Mouse (Mus musculus): Measurements from ENCODE around the gene Thy1.

The Thy1 gene

DNA sequence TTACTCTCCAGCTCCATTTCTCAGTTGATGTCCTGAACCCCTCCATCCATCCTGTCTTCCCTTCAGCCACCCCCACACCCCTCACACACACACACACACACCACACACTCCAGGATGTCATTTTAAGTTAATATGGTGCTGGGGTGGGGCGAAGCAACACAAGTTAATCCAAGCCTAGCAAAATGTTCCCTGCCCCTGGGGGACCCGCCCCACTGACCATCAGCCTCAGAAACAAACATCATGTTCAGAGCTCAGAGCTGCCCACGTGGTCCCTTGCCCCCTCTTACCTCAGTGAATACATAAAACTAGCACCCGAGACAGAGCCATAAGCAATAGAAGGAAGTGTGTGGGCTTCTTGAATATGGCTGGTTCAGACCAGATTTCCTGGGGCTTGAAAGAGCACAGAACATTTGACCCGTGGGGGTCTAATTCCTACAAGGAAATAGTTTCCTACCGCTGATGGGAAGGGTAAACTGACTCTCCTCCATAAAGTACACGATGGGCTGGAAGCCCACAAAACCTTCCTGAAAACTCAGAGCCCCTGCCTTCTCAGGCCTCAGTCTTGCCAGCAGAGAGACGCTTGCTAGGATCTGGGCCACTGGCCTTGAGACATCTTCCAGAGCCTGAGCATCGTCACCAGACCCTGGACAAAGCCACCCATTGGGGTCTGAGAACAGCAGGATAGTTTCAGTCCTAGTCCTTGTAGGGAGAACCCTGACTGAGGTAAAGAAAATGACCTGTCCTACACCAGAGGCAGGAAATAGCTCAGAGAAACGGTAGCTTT, 37.0 kb downstream of the Thy1 start:
- in situ Hi-C loops (cut with MboI; ENCODE audit: unreplicated experiment in 2 of 2) = loop anchor here (25.0 kb wide), 1 partner anchor 743 kb away; no protein-coding TSS in a partner anchor

DNA sequence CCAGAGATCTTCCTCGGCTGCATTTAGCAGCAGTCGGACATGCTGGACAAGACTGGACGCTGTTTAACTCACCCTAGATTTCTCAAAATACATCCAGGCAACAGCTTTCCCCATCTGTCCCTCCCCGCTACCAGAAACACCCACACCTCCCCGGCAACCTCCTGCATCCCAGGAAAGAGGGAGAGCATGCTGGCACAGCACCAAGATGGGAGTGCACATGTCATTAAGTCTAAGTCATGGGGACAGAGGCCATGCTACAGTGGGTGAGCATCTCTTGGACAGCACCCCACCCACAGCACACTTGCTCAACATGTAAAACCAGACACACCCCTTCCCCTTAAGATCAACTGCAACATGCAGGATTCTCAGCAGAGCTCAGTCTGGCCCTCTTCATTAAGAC, 37.8 kb downstream of the Thy1 start:
- in situ Hi-C loops (cut with MboI; ENCODE audit: unreplicated experiment in 2 of 2) = loop anchor here (25.0 kb wide), 1 partner anchor 744 kb away; no protein-coding TSS in a partner anchor

DNA sequence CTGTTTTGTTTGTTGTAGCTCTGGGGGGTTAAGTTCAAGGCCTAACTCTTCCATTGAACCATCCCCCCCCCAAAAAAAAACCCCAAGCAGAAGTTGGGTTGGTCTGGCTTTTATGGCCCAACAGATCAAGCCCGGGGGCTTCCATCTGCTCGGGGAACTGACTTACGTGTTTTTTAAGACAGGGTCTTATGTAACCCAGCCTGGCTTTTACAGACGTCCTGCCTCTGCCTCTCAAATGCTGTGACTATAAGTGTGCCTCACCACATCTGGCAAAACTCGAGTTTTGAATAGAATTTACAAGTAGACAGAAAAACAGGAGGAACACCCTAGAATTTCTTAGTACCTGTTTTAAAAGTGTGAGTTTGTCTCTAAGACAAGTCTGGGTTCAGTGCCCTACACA, 38.4 kb downstream of the Thy1 start:
- in situ Hi-C loops (cut with MboI; ENCODE audit: unreplicated experiment in 2 of 2) = loop anchor here (25.0 kb wide), 1 partner anchor 744 kb away; no protein-coding TSS in a partner anchor

DNA sequence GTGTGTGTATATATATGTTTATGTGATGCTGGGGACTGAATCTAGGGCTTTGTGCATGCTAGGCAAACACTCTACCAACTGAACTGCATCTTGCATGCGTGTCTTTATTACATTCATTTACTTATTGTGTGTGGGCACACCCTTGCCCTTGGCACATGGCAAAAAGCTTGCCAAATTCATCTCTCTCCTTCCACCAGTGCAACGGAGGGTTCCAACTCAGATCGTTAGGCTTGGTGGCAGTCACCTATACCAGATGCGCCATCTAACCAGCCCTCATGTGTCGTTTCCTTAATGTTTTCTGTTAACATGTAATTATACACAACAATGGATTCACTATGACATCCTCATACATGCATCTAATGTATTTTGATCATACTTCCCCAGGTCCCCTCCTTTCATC, 39.1 kb downstream of the Thy1 start:
- in situ Hi-C loops (cut with MboI; ENCODE audit: unreplicated experiment in 2 of 2) = loop anchor here (25.0 kb wide), 1 partner anchor 745 kb away; no protein-coding TSS in a partner anchor

DNA sequence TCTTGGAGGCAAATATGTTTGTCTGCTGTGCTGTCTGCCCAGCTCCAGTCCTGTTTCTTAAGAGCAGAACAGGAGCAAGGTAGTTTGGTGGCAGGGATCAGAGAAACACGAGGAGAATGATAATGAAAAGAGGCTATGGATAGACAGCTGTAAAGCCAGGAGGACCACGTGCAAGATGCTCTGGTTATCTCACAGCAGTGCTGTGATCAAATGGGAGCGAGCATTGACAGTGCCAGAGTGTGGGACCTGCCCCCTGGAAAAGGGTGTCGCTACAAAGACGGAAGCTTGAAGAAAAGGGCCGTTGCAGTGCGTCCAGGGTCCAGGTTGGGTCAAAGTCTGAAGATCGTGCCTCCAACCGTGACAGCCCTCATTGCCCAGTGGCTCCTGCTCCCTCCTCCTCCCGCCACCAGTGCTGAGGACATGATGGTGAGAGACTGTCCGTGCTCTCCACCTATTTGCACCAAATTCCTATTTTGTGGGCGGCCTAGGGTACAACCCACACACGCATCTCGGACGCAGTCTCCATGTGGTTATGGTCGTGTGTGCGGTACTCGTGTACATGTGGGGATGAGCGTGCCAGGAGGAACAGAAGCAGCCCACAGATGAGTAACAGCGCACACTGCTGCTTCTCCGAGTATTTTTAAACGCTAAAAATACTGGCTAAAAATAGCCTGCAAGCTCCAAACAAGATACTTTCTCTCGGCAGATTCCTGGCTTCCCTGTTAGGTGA, 40.4 kb downstream of the Thy1 start:
- in situ Hi-C loops (cut with MboI; ENCODE audit: unreplicated experiment in 2 of 2) = loop anchor here (25.0 kb wide), 1 partner anchor 746 kb away; no protein-coding TSS in a partner anchor

DNA sequence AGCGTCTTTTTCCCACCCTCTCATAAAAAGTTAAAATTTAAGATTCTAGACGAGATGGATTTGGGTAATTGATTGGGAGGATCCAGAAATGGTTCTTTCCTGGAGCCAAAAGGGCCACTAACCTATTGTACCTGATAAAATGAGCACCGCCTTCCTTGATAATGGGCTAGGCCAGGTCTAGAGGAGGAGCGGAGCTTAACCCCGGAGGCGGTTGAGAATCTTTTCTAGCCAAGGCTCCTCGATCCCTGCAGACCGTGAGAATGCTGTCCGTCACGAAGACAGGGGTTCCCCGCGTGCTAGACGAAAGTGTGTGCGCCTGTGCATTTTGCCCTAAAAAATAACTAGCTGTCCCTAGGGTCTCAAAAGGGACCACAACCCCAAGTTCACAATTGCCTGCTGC, 41.1 kb downstream of the Thy1 start:
- in situ Hi-C loops (cut with MboI; ENCODE audit: unreplicated experiment in 2 of 2) = loop anchor here (25.0 kb wide), 1 partner anchor 747 kb away; no protein-coding TSS in a partner anchor

DNA sequence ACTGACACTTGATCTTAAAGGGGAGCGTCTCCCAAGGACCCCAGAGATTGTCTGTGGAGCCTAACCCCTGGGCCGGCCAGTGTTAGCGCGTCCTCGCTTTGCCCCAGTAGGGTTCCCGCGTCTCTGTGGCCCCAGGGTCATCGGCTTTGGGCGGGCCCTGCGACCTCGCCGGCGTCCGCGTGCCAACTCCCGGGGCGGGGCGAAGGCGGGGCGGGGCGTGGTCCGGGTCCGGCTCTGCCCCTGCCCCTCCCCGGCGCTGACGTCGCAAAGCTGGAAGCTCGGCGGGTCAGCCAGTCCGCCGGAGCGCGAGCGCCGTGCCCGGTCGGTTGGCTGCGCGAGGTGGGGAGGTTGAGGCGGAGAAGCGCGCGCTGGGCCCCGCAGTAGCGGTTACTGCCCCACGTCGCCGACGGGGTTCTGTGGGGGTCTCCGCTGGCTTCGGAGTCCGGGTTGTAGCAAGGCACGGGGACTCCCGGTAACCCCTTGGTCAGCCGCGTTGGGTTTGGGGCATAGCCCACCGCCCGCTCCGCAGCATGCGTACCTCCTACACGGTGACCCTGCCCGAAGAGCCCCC, 41.6 kb downstream of the Thy1 start:
- in situ Hi-C loops (cut with MboI; ENCODE audit: unreplicated experiment in 2 of 2) = loop anchor here (25.0 kb wide), 1 partner anchor 747 kb away; no protein-coding TSS in a partner anchor

DNA sequence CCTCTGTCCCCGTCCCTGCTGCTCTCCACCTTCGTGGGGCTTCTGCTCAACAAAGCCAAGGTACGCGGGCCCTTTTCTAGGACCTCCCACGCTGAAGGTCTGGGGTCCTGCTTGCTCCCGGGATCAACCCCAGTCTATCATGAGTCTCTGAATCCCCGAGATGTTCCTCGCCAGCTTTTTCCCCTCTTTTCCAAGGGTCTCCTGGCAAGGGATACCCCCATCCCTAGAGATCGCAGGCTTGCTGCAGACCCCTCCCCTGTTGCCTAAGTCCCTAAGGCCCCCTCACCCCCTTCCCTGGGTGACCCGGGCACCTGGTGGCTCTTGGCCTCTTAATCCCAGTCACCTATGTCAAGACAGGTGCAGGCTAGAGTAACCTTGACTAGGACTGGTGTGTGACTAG, 42.1 kb downstream of the Thy1 start:
- in situ Hi-C loops (cut with MboI; ENCODE audit: unreplicated experiment in 2 of 2) = loop anchor here (25.0 kb wide), 1 partner anchor 748 kb away; no protein-coding TSS in a partner anchor

DNA sequence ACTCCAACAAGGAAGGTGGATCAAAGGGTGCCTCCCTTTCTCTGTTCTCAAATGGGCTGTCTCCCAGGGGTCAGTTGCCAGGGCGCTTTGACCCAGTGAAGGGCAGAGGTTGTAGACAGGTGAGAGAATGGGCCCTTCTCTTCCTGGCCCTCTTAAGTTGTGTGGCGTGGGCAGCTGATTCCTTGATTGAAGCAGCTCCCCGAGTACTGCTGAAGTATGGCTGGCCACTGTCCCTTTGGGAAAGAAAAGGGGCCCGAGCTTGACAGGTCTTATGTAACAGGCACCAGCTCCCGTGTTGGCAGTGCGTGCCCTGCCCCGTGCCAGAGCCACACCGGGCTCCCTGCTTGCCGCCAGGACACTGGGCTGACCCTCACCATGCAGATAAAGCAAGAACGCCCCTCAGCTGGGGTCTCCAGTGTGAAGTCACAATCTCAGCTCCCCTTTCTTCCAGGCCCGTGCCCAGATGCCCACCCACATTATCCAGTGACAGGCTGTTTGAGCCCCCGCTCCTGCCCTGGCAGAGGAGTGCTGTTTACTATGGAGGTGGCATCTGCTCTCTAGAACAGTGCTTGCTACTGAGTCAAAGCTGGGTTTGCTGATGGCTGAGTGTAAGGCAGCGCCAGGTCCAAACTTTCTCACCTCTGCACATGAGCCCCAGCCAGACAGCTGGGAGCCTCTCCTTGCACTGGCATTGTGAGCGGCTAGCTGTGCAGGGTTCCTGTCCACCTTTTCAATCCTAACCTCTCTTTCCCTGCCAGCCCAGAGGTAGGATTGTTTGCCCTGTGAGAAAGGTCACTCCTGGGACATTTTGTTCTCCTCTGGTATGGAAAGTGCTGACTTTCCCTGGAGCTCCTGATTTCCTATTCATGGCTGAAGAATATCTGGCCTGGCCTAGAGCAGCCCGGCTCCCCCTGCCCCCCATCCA, 42.8 kb downstream of the Thy1 start:
- in situ Hi-C loops (cut with MboI; ENCODE audit: unreplicated experiment in 2 of 2) = loop anchor here (25.0 kb wide), 1 partner anchor 749 kb away; no protein-coding TSS in a partner anchor

DNA sequence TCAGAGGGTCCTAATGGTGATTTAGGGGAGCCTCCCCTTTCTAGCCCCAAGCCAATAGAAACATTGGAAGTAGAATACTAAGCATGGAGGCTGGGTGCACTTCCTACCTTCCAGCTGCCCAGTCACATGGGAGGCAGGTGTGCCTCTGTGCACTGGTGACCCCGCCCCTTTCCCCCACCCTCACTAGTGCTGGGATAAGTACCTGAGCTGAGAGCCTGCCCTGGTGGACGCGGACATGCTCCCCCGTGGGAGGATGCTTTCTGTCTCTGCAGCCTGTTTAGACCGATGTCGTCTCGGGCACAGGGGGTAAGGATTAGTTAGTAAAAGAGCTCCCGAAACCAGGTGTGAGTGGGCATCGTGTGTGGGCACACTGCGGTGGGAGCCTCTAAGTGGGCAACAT, 43.8 kb downstream of the Thy1 start:
- in situ Hi-C loops (cut with MboI; ENCODE audit: unreplicated experiment in 2 of 2) = loop anchor here (25.0 kb wide), 1 partner anchor 750 kb away; no protein-coding TSS in a partner anchor

DNA sequence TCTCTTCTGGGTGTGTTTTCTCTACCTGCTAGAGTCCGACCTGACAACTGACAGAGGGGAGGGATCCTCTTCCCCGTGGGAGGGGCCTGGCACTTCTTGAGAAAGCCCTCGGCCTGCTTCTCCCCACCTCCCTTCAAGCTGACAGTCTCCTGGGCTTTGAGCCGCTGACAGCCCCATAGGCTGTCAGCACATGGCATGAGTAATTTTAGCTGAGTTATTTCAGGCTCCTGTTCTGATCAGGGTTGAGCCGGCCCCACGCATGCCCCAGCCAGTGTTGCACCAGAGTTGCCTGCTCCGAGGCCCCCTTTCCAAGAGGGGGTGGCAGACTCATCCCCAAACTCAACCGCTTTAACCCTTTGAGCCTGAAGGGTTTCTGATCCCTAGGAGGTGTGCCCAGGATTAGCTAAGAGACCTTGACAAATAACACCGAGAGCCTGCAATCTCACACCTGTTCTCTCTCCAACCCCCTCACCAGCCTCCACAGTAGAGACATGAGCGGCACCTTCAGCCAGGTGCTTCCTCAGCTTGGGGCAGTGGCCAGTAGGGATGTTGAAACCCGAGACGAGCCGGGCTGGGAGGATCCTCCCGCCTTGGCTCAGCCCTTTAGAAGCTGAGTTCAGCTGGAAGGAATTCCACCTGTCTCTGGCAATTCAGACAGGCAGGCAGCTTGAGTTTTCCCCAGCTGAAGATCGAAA, 44.7 kb downstream of the Thy1 start:
- in situ Hi-C loops (cut with MboI; ENCODE audit: unreplicated experiment in 2 of 2) = loop anchor here (25.0 kb wide), 1 partner anchor 751 kb away; no protein-coding TSS in a partner anchor

DNA sequence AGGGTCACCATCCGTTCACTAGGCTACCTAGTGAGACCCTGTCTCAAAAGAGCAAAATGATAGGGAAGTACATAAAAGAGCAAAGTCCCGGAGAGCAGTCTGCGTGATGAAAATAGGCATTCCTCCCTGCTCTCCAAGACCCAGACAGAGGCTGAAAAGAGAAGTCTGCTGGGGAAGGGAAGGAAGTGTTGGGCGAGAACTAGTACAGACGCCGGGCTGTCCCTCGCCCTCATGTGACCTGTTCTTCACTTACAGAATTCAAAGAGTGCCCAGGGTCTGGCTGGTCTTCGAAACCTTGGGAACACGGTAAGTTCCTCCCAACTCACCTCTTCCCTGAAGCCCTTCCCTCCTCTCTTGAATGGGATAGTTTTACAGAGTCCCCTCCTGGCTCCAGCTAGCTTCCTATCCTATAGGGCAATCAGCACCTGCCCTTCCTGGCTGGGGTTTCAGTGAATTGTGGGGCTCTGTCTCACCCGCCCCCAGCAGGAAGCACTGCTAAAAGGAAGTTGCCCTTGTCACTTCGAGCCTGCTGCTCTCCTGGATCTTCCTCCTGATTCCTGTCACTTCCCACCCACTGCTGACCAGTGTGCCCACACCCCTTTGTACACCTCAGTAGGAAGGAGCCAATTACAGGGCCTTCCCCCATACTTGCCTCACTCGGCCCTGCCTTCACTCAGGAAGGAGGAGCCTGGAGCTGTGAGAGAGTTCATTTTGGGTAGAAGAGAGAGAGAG, 45.9 kb downstream of the Thy1 start:
- in situ Hi-C loops (cut with MboI; ENCODE audit: unreplicated experiment in 2 of 2) = loop anchor here (25.0 kb wide), 1 partner anchor 752 kb away; no protein-coding TSS in a partner anchor

DNA sequence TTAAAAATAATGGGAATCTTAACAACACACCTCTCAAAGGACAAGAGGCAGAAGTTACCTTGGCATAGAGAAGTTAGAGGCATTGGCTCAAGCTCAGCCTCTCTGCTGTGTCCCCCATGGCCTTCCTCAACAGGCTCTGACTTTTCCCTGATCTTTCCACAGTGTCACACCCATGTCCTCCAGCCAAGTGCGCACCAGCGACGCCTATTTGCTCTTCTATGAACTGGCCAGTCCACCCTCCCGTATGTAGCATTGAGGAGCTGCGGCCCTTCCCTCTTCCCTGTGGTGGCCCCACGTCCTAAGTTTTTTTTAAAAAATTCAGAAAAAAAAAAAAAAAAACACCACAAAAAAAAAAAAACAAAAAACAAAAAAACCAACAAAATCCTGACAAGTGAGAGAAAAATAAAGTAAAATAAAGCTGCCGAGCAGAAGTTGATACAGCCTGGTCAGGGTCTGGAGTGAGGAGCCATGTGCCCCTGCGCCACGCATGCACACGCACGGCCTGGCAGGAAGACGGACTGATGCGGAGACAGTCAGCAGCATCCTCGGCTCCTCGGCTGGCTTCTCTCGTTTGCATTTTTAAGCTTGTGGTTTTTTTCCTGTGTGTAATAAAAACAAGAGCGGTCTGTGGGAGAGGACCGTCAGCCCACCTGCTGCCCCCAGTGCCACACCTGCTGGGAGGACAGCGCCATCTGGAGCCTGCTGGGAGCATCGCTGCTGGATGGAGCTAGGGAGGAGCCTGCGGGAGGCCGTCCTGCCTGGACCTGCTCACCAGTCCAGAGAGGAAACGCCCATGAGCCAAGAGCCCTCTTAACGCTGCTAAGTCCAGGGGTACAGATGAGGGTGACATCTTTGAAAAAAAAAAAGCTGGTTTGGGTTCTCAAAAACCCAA, 50.7 kb downstream of the Thy1 start:
- in situ Hi-C loops (cut with MboI; ENCODE audit: unreplicated experiment in 2 of 2) = loop anchor here (5.0 to 25.0 kb wide), 2 partner anchors 107 to 757 kb away; no protein-coding TSS in a partner anchor

DNA sequence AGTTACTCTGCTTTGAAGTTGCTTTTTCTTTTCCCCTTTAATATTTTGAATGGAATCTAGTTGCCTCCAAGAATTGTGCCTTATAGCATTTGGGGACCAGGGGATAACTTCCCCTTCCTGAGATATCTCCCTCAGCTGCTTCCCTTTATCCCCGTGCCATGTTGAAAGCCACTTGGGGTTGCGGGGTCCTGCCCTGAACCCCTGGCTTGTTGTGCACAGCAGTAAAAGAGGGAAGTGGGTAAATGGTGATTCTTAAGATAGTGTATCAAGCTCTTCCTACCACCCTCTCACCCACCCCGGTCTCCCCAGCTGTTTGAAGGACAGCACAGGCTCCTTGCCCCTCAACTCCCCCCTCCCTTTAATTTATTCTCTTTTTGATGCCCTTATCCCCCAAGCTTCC, 51.6 kb downstream of the Thy1 start:
- in situ Hi-C loops (cut with MboI; ENCODE audit: unreplicated experiment in 2 of 2) = loop anchor here (5.0 to 25.0 kb wide), 2 partner anchors 107 to 757 kb away; no protein-coding TSS in a partner anchor

DNA sequence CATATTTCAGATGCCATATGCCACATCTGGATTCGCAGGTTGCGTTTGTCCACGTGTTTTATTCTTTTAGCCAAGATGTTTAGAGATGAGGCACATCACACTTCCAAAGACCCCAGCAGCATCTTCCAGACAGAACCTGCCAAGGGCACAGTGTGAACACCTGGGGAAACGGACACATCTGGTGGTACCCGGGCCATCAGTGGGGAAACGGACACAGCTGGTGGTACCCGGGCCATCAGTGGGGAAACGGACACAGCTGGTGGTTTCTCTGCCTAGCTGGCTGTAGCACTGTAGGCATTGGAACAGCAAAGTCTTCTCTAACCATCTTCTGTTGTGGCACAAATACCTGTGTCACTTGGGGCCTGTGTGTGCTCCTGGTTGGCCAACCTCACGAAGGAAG, 52.6 kb downstream of the Thy1 start:
- in situ Hi-C loops (cut with MboI; ENCODE audit: unreplicated experiment in 2 of 2) = loop anchor here (25.0 kb wide), 1 partner anchor 758 kb away; no protein-coding TSS in a partner anchor

DNA sequence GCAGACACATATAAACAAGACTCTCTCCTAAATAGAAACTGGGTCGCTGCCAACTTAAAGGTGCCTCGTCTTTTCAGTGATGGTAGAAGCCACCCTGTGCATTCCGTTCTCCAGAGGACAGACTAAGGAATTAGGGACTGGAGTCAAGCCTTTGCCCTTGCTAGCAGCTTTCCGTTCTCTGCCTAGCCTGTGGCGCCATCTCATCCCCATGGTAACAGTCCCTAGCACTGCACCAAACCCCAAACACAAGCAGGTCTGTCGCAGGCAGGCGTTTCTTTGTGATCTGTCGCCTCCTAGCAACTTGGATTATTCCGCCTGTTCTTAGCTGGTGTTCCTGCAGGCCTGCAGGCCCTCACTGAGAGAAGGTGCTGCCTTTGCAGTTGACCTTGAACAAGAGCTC, 53.4 kb downstream of the Thy1 start:
- in situ Hi-C loops (cut with MboI; ENCODE audit: unreplicated experiment in 2 of 2) = loop anchor here (25.0 kb wide), 1 partner anchor 759 kb away; no protein-coding TSS in a partner anchor
